Mouse (Mus musculus) liver, embryonic 15.5 days (tissue): ENCODE data around the gene Chmp2a. TPM values are rescaled to one million over a fixed set of nuclear protein-coding genes. Genes with fewer than 3 reads are reported as not detected.
"Not testable (repeated sequence)": the region's sequence is repeated elsewhere in the genome, so short reads cannot be mapped to it uniquely, and the experiment has no call there.

Experiments used
- ATAC-seq: fragments of 200-750 bp; cut with Nextera tagmentation; 2 replicates; pipeline ENCODE4 v1.8.0; 2017; ENCODE audit warnings: moderate number of reproducible peaks, mild to moderate bottlenecking, moderate library complexity; ENCODE audit not compliant: insufficient read depth
- H3K27ac ChIP-seq: fragments of 300-500 bp; sonication (generic); replicated peaks from 2 replicates; pipeline ENCODE4 v1.5.1; 2015; ENCODE audit warnings: mild to moderate bottlenecking, inconsistent platforms
- H3K27me3 ChIP-seq: fragments of 300-500 bp; sonication (generic); 2 replicates; pipeline ENCODE4 v1.6.1; 2015; ENCODE audit warnings: mild to moderate bottlenecking, inconsistent platforms
- H3K36me3 ChIP-seq: fragments of 300-500 bp; sonication (generic); replicated peaks from 2 replicates; pipeline ENCODE4 v1.6.1; 2015; ENCODE audit warnings: moderate library complexity, mild to moderate bottlenecking, inconsistent platforms
- H3K4me1 ChIP-seq: fragments of 300-500 bp; sonication (generic); replicated peaks from 2 replicates; pipeline ENCODE4 v1.6.1; 2015; ENCODE audit warnings: inconsistent platforms
- H3K4me2 ChIP-seq: fragments of 300-500 bp; sonication (generic); 2 replicates; pipeline ENCODE4 v1.6.1; 2015; ENCODE audit warnings: moderate library complexity, mild to moderate bottlenecking, inconsistent platforms
- H3K4me3 ChIP-seq: fragments of 300-500 bp; sonication (generic); replicated peaks from 2 replicates; pipeline ENCODE4 v1.5.1; 2015; ENCODE audit warnings: mild to moderate bottlenecking, inconsistent platforms
- H3K9ac ChIP-seq: fragments of 300-500 bp; sonication (generic); 2 replicates; pipeline ENCODE4 v1.6.1; 2015; ENCODE audit warnings: moderate library complexity, mild to moderate bottlenecking, inconsistent platforms
- H3K9me3 ChIP-seq: fragments of 300-500 bp; sonication (generic); replicated peaks from 2 replicates; pipeline ENCODE4 v1.6.1; 2016; ENCODE audit warnings: inconsistent platforms
- WGBS: fragments of 180-500 bp; shearing (Covaris S2); methylation state at CpG from one replicate; pipeline ENCODE4 v1.1.7; 2015; ENCODE audit warnings: mixed read lengths; ENCODE audit not compliant: insufficient replicate concordance; 5-methylcytosine and 5-hydroxymethylcytosine counted together
- polyA plus RNA-seq: library from polyadenylated mRNA; unstranded; fragments of >200 nt; fragmentation: Nextera tagmentation; extraction: Ambion mirVana; gene quantifications from 2 replicates; pipeline ENCODE4 v1.2.1, GENCODE M21; 2015

Chmp2a gene
- 118 and 120 TPM in 2 replicates for polyA plus RNA-seq

DNA sequence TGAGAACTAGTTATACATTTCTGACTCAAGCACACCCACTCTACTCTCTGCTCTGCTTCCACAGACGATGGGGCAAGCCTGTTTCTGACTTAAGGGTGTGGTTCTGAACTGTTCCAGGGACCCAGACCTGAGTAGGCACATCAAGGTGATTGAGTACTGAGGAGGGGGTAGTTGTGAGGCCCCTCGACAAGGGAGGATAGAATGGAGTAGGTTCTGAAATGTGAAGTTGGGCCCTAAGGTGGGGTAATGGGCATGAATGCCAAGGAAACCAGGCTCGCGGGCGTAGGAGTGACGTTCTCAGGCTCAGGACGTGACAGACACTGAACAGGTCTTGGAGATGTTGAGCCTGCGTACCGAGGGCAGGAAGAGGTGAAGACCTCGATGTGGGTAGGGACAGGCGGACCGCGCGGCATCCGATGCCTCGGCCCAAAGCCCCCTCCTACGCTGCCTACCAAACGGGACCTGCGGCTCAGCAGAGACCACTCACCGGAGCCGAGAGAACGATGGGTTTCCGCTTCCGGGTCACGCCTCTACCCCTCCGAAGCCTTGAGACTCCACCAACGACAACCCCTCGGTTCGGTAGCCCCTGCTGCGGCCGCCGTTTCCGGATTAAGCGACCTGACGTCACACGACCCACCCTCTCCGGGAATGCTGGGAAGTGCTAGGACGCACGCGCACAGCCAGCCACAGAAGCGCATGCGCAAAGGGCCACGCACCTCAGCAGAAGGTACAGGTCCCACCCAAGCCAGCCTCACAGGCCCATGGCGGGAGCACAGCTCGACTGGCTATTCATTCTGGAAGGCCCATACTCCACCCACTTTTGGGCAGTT, at the start of gene Chmp2a:
TSS of gene Chmp2a (minus strand) at position 660 of the 830 bp plus-strand sequence.
- Histone ChIP-seq H3K36me3 (peaks cover 63% of the 10 kb centered on the region), H3K9ac (peak within 1 kb of the TSS; percentile 82)

GRCm38 (mm10) chr7:13072293-13072692, 37.7 kb upstream of the Chmp2a start:
- no peak overlapping the region for H3K4me2 ChIP-seq
- no peak for ATAC-seq
- H3K4me3 ChIP-seq = no peak overlapping the region
- 41% methylated on average over 5 of the region's 5 CpGs for WGBS
- H3K9me3 ChIP-seq = no peaks in the 10 kb centered on the region
- H3K27ac ChIP-seq = no peak overlapping the region
- no peaks in the 10 kb centered on the region for H3K36me3 ChIP-seq
- H3K9ac ChIP-seq = no peak overlapping the region
- H3K4me1 ChIP-seq = no peaks in the 10 kb centered on the region
- H3K27me3 ChIP-seq = no peaks in the 10 kb centered on the region

More for the DNA sequence above, at the start of gene Chmp2a:
- no peaks in the 10 kb centered on the region for H3K9me3 ChIP-seq
- ATAC-seq = peak; percentile 68
- H3K27ac ChIP-seq = peak within 1 kb of the TSS; percentile 98
- under 1% methylated on average over 45 of the region's 45 CpGs for WGBS
- no peaks in the 10 kb centered on the region for H3K27me3 ChIP-seq
- peaks cover 60% of the 10 kb centered on the region for H3K4me1 ChIP-seq
- peak within 1 kb of the TSS; percentile 80 for H3K4me2 ChIP-seq
- peak within 1 kb of the TSS; percentile 78 for H3K4me3 ChIP-seq

DNA sequence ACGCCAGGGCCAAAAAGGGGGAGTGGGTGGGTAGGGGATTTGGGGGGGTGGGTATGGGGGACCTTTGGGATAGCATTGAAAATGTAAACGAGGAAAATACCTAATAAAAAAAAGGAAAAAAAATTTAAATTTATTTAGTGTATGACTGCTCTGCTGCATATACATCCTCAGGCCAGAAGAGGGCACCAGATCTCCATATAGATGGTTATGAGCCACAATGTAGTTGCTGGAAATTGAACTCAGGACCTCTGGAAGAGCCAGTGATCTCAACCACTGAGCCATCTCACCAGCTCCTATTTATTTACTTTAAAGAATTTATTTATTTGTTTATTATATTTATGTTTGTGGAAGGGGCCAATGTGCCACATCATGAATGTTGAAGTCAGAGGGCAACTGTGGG, 28.8 kb upstream of the Chmp2a start:
- 43% methylated on average over 2 of the region's 2 CpGs for WGBS
- H3K27ac ChIP-seq, H3K4me1 ChIP-seq, H3K9ac ChIP-seq, H3K27me3 ChIP-seq, H3K9me3 ChIP-seq, H3K4me2 ChIP-seq, ATAC-seq, H3K36me3 ChIP-seq, H3K4me3 ChIP-seq: not testable (repeated sequence)

GRCm38 (mm10) chr7:13059536-13059935, 24.9 kb upstream of the Chmp2a start:
- no peak overlapping the region for H3K27ac ChIP-seq
- H3K9ac ChIP-seq = no peak overlapping the region
- H3K36me3 ChIP-seq = no peaks in the 10 kb centered on the region
- H3K9me3 ChIP-seq = no peaks in the 10 kb centered on the region
- H3K4me3 ChIP-seq = no peak overlapping the region
- peaks cover 5% of the 10 kb centered on the region; the same call in 1 of the 2 replicates for H3K4me1 ChIP-seq
- WGBS = 71% methylated on average over 9 of the region's 9 CpGs
- ATAC-seq = no peak
- no peak overlapping the region for H3K4me2 ChIP-seq
- no peaks in the 10 kb centered on the region for H3K27me3 ChIP-seq

DNA sequence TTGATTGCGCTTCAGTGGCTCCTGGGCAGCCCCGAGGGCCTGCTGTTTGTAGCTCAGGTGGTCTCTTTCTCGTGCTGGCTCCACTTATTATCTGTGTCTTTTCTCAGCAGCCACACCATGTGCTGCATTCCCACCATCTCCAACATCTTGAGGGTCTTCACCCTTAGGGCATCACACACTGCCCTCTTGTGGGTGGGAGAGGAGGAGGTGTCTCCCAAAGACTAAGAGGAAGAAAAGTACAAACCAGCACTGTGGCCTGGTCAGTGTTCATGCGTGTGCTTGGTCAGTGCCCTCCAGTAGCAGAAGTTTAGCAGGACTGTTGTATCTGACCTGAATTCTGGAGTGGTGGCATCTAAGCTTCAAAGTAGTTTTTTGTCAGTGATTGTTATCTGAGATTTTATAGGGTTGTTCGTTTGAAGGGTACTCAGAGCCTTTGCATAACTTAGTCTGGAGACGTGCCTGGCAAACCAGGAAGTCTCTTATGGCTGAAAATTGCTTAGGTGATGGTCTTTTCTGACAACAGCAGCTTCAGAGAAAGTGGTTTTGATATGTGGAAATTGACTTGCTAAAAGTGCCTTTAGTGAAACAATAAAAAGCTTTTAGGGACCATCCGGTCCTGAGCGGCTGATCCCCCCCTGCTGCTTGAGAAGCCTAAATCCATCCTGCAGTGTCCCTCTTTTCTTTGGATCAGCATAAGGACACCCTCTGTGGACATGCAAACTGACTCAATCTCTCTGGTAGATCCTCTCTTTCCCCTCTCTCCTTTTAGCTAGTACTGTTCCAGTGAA, 22.5 kb upstream of the Chmp2a start:
- no peak for ATAC-seq
- Histone ChIP-seq H3K27ac (no peak overlapping the region), H3K4me1 (peaks cover 16% of the 10 kb centered on the region), H3K36me3 (no peaks in the 10 kb centered on the region), H3K4me3 (no peak overlapping the region), H3K27me3 (no peaks in the 10 kb centered on the region), H3K9ac (no peak overlapping the region), H3K9me3 (no peaks in the 10 kb centered on the region), H3K4me2 (no peak overlapping the region)
- WGBS = 61% methylated on average over 8 of the region's 8 CpGs

- peak within 1 kb of the TSS; percentile 72 for H3K4me3 ChIP-seq
- H3K4me2 ChIP-seq = peak within 1 kb of the TSS; percentile 86
- H3K9ac ChIP-seq = peak within 1 kb of the TSS; percentile 63
- H3K27me3 ChIP-seq = no peaks in the 10 kb centered on the region
- peak; percentile 86 for ATAC-seq
- H3K9me3 ChIP-seq = no peaks in the 10 kb centered on the region
- H3K27ac ChIP-seq = peak within 1 kb of the TSS; percentile 56
- under 1% methylated on average over 41 of the region's 41 CpGs for WGBS
- peaks cover 16% of the 10 kb centered on the region for H3K4me1 ChIP-seq
- H3K36me3 ChIP-seq = no peaks in the 10 kb centered on the region
These were observed 19.8 kb upstream of the Chmp2a start, which contains the start of gene Mzf1 for GRCm38 (mm10) chr7:13054287-13055010. Mzf1 (minus strand) TSS chr7:13054764.

- no peaks in the 10 kb centered on the region for H3K9me3 ChIP-seq
- H3K27me3 ChIP-seq = no peaks in the 10 kb centered on the region
- peak overlapping the region; percentile 86 for H3K4me2 ChIP-seq
- H3K9ac ChIP-seq = peak overlapping the region; percentile 63
- peaks cover 16% of the 10 kb centered on the region for H3K4me1 ChIP-seq
- no peaks in the 10 kb centered on the region for H3K36me3 ChIP-seq
- WGBS = 8% methylated on average over 15 of the region's 15 CpGs
- H3K27ac ChIP-seq = peak overlapping the region; percentile 56; the same call in 1 of the 2 replicates
- ATAC-seq = no peak
- peak overlapping the region; percentile 72 for H3K4me3 ChIP-seq
These were observed 19.3 kb upstream of the Chmp2a start for GRCm38 (mm10) chr7:13053961-13054286.

DNA sequence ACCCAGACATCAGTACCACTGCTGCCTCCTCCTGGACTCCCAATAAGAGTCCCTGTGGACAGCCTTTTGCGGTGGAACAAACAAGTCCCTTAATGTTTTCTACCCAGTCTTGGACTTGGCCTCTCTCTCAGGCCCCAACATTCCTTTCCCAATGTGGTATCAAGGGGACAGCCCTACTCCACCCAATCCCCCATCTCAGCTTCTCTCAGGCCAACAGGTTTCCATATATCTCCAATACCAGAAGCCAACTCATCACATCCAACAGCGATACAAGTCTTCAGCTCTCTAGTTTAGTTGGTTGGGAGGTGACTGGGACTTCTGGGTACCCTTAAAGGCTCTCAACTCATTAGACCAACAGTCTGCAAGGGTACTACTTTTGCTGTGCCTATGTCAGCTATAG, 18.9 kb upstream of the Chmp2a start:
- peak overlapping the region; percentile 72; the same call in 1 of the 2 replicates for H3K4me3 ChIP-seq
- no peaks in the 10 kb centered on the region for H3K36me3 ChIP-seq
- ATAC-seq = no peak
- no peaks in the 10 kb centered on the region for H3K27me3 ChIP-seq
- no peaks in the 10 kb centered on the region for H3K9me3 ChIP-seq
- peaks cover 16% of the 10 kb centered on the region for H3K4me1 ChIP-seq
- H3K4me2 ChIP-seq = peak overlapping the region; percentile 86
- peak overlapping the region; percentile 63; the same call in 1 of the 2 replicates for H3K9ac ChIP-seq
- no peak overlapping the region for H3K27ac ChIP-seq
- 85% methylated on average over 2 of the region's 2 CpGs for WGBS

DNA sequence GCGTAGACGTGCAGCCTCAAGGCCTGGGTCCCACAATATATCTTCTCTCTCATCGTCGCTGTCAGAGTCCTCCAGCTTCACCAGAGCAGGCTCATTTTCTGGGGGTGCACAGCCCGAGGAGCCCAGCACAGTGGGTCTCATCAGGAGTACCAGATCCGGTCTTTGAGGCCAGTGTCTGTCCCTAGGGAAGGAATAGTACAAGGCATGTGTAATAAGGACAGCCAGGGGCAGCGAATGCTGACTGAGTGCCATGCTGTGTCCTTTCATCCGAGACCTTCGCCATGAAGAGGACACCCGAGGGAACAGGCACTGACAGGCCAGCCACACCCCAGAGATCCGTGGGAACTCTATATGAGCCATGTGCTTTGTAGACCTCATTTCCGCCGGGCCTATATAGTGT, 18.4 kb upstream of the Chmp2a start:
- Histone ChIP-seq H3K4me1 (peaks cover 16% of the 10 kb centered on the region), H3K36me3 (no peaks in the 10 kb centered on the region), H3K27me3 (no peaks in the 10 kb centered on the region), H3K4me3 (no peak overlapping the region), H3K27ac (no peak overlapping the region), H3K4me2 (no peak overlapping the region), H3K9me3 (no peaks in the 10 kb centered on the region), H3K9ac (no peak overlapping the region)
- WGBS = 71% methylated on average over 13 of the region's 13 CpGs
- no peak for ATAC-seq

GRCm38 (mm10) chr7:13046084-13046483, 11.5 kb upstream of the Chmp2a start:
- H3K36me3 ChIP-seq = no peaks in the 10 kb centered on the region
- H3K4me1 ChIP-seq = peaks cover 18% of the 10 kb centered on the region
- H3K4me3 ChIP-seq = no peak overlapping the region
- H3K27ac ChIP-seq = no peak overlapping the region
- H3K4me2 ChIP-seq = no peak overlapping the region
- peaks cover 48% of the 10 kb centered on the region for H3K27me3 ChIP-seq
- H3K9ac ChIP-seq = no peak overlapping the region
- 1% methylated on average over 2 of the region's 2 CpGs for WGBS
- ATAC-seq = peak; percentile 49
- no peaks in the 10 kb centered on the region for H3K9me3 ChIP-seq

- Histone ChIP-seq H3K9ac (no peak overlapping the region), H3K4me3 (peak overlapping the region; percentile 44), H3K4me2 (peak overlapping the region; percentile 72), H3K4me1 (peaks cover 30% of the 10 kb centered on the region), H3K9me3 (no peaks in the 10 kb centered on the region), H3K36me3 (no peaks in the 10 kb centered on the region), H3K27ac (no peak overlapping the region), H3K27me3 (peaks cover 51% of the 10 kb centered on the region)
- 0 out of 2 replicates have a peak, but pooled peaks have one; percentile 11 for ATAC-seq
- 2% methylated on average over 23 of the region's 23 CpGs for WGBS
These were observed 9.6 kb upstream of the Chmp2a start for GRCm38 (mm10) chr7:13044254-13044625.
